Mouse (Mus musculus) R1 (cell line): Measurements from ENCODE around the gene Csad.

Source experiments
- DNase-seq: peaks from one replicate; pipeline ENCODE4 v3.0.0-alpha.2; 2018; ENCODE audit warnings: low read depth, low spot score

Gene Csad

DNA sequence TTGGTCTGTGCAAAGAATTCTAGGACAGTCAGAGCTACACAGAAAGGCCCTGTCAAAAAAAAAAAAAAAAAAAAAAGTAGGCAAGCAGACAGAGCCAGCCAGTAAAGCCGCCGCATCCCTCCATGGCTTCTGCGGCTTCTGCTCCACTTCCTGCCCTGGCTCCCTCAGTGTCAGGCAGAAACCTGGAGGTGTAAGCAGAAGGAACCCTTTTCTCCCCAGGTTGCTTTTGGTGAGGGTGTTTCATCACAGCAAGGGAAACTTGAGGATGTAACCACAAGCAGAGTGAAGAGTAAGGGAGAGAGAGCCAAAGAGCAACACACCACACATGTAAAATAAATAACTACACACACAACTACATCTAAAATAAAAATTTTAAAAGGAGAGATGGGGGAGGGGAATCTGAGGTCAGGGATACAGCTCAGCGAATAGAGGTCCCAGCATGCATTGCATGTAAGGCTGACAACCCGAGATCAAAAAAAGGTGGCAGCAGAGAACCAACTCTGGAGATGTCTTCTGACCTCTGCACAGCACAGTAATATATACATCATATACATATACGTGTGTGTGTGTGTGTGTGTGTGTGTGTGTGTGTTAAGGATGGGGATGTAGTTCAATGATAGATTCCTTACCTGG lies 38.9 kb downstream of the Csad start:
- no peak for DNase-seq

DNA sequence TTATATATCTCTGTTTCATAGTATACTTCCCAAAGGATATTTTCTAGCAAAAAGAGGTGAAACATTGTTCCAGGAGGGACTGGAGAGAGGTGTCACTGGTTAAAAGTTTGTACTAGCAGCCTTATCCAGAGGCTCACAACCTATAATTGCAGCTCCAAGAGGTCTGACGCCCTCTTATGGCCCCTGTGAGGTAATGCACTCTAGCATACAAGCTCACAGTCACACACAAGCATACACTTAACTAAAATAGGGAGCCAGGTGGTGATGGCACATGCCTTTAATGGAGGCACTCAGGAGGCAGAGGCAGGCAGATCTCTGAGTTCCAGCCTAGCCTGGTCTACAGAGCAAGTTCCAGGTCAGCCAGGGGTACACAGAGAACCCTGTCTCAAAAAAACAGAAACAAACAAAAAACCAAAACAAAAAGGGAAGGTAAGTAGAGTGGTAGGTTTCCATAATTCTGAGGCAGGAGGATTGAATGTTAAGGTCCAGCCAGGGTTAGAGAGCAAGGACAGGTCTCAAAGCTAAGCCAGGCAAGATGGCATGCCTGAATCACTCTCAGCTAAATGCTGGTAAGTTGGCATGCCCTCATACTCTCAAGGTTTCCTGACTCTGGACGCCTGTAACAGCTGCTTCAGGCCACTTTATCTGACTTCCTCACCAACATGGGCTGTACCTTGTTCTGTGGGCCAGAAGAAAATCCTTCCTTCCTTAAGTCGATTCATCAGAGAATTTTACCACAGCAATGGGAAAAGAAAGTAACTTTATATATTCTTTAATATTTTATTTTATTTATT lies 40.4 kb downstream of the Csad start:
- DNase-seq = peak; percentile 64

DNA sequence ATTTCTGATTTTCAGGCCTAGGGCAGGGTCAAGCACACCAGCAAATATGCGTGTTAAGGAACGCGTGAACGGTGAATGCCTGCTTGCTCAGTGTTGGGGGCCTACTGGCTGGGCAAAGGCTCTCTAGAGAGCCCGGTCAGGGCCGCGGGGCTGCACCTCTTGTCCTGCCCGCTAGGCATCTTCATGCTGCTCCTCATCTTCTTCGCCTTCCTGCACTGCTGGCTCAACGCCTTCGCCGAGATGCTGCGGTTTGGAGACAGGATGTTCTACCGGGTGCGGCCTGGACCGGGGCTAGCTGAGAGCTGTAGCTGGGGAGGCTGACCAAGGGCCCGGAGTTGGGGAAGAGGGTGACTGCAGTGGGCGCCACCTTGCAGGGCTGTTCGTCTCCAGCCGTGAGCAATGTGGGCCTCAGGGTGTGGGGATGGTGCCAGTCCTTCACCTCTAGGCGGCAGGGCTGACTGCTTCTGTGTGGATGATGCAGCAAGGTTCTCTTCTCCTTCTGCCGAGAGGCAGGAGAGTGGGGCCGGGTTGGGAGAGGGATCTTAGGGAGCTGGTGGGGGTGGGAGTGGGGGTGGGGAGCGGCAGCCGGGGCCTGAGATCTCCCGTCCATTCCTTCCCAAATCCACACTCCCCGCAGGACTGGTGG lies 44.0 kb downstream of the Csad start:
- peak; percentile 66 for DNase-seq

DNA sequence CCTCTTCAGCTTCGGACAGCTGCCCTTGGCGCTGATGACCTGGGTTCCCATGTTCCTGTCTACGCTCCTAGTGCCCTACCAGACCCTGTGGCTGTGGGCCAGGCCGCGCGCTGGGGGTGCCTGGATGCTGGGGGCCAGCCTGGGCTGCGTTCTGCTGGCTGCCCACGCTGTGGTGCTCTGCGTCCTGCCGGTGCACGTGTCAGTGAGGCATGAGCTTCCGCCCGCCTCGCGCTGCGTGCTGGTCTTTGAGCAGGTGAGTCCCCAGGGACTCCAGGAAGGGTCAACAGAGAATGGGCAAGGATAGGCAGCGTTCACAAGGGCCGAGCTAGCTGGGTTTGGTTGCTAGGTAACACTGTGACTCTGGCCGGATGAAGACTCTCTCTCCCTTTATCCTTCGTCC lies 47.7 kb downstream of the Csad start:
- peak; percentile 92 for DNase-seq

DNA sequence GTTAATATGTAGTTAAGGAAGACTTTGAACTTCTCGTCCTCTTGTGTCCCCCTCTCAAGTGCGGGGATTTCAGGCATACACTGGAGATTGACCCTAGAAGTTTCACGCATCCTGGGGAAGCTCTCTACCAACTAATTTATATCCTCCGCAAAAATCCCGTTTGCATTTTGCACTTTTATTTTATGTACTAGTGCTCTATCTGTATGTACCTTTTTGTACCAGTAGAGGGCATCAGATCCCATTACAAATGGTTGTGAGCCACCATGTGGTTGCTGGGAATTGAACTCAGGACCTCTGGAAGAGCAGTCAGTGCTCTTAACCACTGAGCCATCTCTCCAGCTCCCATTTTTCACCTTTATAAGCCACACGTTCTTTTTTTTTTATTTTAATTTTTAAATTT lies 49.5 kb downstream of the Csad start:
- peak; percentile 50 for DNase-seq

DNA sequence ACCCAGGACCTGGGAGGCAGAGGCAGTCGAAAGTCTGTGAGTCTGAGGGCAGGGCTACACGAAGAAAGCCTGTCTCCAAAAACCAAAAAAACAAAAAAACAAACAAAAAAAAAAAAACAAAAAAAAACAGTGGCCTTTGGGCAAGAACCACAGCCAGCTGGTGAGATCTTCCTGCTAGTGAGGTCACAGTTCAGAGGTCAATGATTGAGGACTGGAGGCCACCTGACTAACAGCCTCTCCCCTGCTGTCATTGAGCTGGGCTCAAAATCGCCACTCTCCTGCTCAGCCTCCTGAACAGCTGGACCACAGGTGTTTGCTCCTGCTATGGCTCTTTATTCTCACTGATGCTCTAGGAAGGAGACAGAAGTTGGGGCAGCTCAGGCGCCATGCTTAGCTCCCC lies 51.9 kb downstream of the Csad start:
- DNase-seq = no peak

DNA sequence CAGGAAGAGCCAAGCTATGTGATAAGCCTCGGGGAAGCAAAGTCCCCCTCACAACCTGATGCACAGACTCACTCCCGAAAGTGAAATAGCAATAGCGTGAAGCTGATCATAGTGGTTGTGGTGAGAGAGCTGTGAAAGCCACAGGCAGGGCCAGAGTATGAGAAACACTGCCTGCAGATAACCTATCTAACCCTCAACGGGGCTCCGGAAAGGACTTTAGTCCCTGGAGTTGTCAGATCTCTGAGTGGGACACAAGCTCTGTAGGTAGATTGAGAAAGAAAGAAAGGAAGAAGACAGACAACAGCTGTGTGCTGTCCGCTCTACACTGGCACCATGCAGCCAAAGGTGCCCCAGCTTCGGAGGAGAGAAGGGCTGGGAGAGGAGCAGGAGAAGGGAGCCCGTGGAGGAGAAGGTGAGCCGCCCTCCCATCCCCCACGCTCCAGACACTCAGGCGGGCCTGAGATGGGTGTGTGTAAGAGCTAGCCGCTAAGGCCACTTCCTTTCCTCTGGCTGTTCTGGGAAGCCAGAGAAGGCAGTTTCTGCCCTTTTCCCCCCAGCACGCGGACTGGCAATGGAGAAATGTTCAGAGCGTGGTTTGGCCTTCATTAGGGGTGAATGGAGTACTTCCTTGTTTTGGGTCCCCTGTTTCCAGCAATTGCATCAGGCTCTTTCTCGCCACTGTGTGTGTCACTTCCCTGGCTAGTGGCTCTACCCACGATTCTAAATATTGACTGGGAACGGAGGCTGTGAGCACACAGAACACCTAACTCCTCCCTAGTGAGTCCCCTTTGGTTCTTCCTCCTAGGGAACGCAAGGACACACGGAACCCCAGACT lies 54.0 kb downstream of the Csad start, which contains the start of gene Soat2:
TSS of gene Soat2 (plus strand) at position 226 of the 835 bp plus-strand sequence.
- DNase-seq = peak; percentile 49

DNA sequence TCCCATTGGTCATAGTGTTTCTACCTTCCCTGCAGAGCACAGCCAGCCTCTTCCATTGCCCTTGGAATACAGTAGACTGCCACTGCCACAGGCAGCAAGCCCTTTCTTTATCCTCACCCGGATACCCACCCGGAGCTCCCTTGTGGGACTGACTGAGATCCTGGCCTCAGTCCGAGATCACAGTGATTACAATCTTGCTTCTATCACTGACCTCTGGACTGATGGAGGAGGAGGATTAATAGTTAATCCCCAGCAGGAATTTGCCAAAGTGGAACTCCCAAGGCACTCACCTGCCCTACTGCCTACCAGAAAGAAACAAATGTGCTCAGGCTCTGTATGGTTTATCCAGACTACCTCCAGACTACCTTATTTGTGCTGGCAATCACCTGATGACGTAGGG lies 55.0 kb downstream of the Csad start:
- DNase-seq = no peak

DNA sequence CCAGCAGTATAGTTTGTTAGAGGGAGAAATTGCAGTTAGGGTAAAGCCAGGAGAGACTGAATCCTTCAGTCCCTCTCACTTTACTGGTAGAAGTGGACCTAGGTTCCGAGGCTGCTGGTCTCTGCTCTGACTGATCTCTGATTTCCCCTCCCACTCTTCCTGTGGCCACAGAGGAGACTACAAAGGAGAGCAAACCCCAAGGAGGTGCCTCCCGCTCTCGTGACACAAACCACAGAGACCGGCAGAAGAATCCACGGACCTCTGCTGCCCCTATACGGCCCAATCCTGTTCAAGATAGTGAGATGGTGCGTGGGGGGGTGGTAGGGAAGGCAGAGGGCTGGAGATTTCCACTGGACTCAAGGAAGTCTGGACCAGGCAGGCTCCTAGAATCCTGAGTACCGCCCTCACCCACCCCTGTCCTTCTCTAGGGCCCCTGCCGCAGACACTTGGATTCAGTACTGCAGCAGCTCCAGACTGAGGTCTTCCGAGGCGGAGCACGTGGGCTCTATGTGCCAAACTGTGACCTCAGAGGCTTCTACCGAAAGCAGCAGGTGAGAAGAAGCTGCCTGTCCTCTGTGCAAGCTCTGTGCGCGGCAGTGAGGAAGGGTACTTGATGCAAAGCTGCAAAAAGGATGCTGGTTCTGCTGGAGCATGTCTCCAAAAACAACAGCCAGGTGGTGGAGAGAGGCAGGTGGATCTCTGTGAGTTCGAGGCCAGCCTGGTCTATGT lies 56.7 kb downstream of the Csad start:
- no peak for DNase-seq

DNA sequence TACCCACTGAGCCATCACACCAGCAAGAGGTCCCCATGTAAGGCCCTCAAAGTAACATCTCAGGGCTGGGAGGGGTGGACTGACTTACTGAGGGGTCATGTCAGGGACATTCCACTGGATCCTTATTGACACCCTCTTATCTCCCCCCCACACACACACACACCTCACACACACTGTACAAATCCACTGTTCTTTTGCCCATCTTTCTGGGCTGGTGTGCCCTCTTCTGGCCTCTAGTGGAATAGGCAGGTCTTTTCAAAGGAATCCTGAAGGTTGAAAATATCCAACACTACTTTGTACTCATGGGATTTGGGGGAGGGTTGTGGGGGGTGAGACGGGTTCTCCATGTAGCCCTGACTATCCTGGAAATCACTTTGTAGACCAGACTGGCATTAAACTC lies 57.6 kb downstream of the Csad start:
- DNase-seq = peak; percentile 76

DNA sequence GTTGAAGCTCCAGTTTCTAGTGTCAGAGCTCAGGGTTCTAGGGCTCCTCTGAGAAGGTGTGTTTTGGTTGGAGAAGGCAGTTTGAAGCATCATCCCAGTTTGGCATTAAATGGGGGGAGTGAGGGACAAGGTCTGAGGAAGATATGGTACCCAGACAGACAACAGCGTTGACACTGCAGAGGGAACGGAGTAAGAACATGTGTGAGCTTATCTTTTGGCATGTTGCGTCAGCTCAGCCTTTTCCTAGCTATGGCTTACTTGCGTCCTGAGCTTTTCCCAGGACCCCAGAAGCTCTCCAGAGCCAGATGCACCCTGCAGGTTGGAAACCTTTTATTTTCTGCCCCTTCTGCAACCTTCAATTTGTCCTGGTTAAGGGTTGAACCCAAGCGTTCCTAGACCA lies 58.4 kb downstream of the Csad start:
- DNase-seq = no peak

DNA sequence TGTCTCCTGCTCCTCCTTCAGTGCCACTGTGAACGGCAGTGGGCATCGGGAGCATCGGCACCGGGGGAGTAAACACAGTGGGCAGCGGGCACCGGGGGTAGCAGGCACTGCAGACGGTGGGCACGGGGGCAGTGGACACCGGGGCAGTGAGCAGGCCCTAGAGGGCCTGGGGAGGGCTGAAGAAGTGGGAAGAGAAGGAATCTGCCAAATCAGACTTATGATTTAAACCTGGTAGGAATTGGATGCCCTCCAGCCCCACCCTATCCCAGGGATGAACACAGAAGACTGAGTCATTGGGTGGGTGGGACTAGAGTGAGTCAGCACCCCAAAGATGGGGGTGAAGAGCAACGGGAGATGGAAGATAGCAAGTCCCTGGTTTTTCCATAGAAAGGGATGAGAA lies 59.2 kb downstream of the Csad start:
- no peak for DNase-seq

DNA sequence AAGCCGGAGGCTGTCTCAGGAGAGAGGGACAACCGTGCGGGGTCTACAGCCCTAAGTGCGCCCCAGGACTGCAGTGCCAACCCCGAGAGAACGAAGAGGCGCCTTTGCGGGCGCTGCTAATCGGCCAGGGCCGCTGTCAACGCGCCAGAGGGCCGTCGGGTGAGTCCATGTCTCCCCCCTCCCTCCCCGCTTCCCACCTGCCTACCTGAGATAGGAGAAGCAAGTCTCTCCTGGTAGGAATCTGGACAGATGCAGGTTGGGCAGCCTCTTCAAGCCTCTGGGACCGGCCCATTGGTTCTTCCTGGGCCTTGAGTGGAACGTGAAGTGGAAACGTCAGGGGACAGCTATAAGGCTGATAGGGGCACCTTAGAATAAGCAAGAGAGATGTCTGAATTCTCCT lies 59.8 kb downstream of the Csad start:
- no peak for DNase-seq

DNA sequence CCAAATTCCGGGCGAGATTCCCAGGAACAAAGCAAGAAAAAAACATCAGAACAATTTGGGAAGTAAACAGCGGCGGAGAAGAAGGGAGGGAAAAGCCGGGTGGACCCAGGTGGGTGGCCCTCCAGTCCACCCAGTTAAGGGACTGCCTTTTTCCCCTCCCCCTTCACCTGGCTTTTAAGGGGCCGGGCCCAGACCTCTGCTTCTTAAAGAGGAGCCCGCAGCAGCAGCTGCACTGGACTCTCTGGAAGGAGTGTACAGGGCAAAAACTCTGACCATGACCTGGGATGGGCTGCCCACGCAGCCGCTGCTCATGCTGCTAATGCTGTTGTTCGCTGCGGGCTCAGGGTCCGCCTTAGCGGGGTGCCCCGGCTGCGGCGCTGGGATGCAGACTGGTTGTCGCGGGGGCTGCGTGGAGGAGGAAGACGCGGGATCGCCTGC lies 60.2 kb downstream of the Csad start, which contains the start of gene Igfbp6:
TSS of gene Igfbp6 (plus strand) at position 89 of the 438 bp plus-strand sequence.
- no peak for DNase-seq

DNA sequence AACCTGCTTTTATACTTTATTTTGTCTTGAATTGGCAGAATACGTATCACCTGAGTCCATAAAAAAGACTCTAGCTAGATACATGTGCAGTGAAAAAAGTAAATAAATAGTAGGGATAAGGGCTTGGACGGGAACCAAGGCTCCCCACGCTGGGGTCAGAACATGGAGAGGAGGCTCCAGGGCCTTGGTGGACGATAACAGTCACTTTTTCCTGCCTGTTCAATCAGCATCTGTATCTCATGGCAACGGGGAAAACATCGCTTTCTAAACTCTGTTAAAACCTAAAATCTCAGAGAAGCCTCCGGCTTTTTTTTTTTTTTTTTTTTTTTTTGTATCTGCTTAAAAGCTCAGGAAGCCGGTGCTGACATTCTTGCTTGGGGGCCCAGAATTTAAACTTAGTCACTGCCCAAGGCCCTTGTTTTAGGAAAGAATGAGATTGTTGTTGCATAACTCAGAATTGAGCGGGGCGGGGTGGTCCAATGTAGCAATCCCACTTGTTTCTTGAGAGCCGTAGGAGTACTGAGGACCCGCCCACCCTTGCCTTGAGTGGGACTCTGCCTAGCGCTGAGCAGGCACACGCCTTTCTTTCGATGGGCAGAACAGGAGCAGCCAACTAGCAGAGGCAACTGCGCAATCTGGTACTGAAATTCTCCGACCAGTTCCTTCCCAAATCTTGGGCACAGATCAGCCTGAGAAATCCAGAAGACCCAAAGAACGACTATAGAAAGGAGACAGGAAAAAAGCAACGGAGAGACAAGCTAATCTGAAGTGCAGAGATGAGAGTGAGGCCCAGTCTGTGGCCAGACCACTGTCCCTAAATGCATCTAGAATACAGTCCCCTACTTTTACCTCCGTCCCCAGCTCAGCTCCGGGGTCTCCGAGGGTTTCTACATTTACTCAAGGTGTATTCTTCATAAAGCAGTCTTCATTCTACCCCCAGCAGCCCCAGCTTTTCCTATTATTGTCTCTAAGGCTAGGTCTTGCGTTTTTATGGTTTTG lies 61.3 kb downstream of the Csad start:
- DNase-seq = peak; percentile 44

DNA sequence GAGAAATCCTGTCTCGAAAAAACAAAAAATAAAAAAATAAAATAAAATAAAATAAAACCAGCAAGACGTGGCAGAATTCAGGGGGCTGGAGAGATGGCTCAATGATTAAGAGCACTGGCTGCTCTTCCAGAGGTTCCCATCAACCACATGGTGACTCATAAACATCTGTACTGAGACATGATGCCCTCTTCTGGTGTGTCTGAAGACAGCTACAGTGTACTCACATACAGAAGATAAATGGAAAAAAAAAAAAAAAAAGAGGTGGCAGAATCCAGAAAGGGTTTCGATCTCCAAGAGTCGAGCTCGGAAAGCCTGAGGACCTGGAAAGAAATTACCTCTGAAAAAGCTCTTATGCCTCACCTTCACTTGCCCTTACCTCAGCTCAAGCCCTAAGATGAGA lies 63.4 kb downstream of the Csad start:
- DNase-seq = no peak

DNA sequence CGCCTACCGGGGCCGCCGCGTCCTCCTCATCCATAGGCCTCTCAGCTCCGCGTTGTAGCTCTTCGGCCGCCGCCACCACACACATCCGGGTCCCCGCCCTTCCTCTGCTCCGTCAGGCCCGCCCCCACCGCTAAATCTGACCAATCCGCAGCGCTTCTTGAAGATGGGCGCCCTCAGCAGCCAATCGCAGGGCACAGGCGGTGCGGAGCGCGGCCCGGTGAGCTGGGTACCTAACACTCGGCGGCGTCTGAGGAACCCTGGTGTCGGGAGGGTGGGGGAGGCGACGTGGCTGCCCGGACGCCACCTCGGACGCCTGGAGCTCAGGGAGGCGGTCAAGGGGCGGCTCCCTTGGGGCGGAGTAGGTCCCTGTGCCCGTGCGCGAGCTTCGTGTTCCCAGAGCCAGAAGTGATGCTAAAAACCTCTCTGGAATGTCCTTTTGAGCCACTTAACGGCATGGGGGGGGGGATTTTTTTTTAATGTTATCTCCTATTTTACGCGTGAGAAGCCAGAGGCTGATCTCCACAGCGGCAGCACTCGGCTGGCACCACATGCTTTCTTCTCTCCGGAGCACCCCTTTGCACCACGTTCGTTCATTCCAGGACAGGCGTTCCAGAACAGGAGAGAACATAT lies 68.3 kb downstream of the Csad start, which contains the start of gene Spryd3:
TSS of gene Spryd3 (minus strand) at position 106 of the 630 bp plus-strand sequence.
- DNase-seq = peak; percentile 97

DNA sequence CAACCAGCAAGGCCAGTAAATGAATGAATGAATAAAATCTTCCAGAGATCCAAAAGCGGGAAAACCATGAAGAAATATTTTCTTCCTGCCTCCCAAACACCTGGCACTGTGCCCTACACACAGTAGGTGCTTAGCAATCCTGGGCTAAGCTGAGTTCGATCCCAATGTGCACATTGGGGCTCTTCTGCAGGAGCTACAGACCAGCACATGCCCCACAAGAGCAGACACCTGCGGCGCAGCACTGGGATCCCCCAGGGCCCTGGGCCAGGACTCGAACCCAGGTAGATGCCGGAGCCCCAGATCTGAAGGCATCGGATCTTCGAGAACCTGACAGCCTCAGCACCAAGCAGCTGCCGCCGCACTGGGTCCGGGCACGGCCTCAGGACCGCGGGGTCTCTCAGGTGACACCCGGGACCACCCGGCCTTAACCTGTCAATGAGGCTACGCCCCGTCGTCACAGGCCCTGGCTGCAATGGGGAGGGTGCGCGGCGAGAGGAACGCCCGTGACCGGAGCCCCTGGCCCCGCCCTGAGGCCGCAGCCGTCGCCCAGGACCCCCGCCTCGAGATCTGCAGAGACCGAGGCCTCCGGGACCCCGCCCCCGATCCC lies 68.9 kb downstream of the Csad start:
- no peak for DNase-seq

DNA sequence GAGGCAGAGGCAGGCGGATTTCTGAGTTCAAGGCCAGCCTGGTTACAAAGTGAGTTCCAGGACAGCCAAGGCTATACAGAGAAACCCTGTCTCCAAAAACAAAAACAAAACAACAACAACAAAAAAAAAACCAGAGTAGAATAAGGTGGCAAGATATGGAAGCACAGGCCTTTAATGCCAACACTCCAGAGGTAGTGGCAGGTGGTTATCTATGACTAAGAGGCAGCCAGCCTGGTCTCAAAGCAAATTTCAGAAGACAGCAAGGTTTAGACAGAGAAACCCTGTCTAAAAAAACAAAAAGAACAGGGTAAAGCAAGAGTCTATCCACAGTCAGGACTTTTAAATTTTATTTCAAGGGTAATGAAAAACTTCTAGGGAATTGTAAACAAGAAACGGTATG lies 69.8 kb downstream of the Csad start:
- DNase-seq = no peak
